8 mouse cellular contexts compared by ENCODE assay signal in the genomic region with DNA sequence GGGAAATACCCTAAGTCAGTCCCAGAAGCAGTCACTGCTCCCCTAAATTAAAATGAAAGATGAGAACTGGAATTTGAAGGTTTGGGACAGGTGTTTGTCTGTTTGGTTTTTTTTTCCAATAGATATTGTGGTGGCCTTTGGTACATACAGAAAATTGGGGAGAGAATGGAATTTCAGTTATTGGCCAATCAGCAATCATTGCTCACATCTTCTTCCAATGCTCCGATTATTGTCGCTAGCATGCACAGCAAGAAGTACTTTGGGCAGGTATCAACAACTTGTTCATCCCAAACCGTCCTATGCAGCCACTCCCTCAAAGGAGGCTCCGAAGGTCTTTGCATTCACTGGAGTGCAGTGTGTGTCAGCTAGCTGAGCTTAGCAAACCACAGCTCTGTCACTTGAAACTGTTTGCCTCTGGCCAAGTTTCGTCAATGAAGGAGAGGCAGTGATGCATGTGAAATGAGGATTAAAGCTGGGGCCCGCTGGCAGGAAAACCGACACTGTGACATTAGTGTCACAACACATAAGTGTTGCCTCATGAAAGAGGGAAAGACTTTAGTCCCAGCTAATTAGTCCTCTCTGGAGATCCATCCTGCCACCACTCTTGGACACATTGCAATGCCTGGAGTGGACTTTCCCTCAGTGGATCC.
DNase-seq lines count a peak whose midpoint lies in the region; ATAC-seq lines count a peak whose summit lies in the region.

No protein-coding gene starts in this region.

- H3K9ac ChIP-seq in embryonic facial prominence, embryonic 11.5 days (replicated peaks; ENCODE audit: low read length) = no peak overlapping the region
- no peak overlapping the region for H3K9ac ChIP-seq in hindbrain, embryonic 12.5 days
- no peak overlapping the region for H3K9ac ChIP-seq in midbrain, embryonic 11.5 days (ENCODE audit: low read length)

- WGBS in embryonic facial prominence, embryonic 11.5 days = 25% methylated on average over 7 of the region's 7 CpGs
- WGBS in hindbrain, embryonic 12.5 days = 36% methylated on average over 7 of the region's 7 CpGs
- 14% methylated on average over 7 of the region's 7 CpGs for WGBS in midbrain, embryonic 11.5 days

- no peaks in the 10 kb centered on the region for H3K36me3 ChIP-seq in embryonic facial prominence, embryonic 11.5 days (replicated peaks; ENCODE audit: control insufficient read depth, insufficient read depth, low read depth, low read length)
- no peaks in the 10 kb centered on the region for H3K36me3 ChIP-seq in hindbrain, embryonic 12.5 days
- no peaks in the 10 kb centered on the region for H3K36me3 ChIP-seq in midbrain, embryonic 11.5 days (ENCODE audit: control insufficient read depth, insufficient read depth, low read length)

- H3K27me3 ChIP-seq in embryonic facial prominence, embryonic 11.5 days (ENCODE audit: control insufficient read depth, insufficient read depth, low read length) = no peaks in the 10 kb centered on the region
- H3K27me3 ChIP-seq in hindbrain, embryonic 12.5 days = no peaks in the 10 kb centered on the region
- H3K27me3 ChIP-seq in midbrain, embryonic 11.5 days (ENCODE audit: control insufficient read depth, insufficient read depth, low read length) = no peaks in the 10 kb centered on the region

- no peak overlapping the region for H3K4me3 ChIP-seq in embryonic facial prominence, embryonic 11.5 days (ENCODE audit: low read depth, low read length)
- no peak overlapping the region for H3K4me3 ChIP-seq in hindbrain, embryonic 12.5 days
- no peak overlapping the region for H3K4me3 ChIP-seq in midbrain, embryonic 11.5 days (ENCODE audit: low read depth, low read length)

- no peak overlapping the region for H3K4me2 ChIP-seq in embryonic facial prominence, embryonic 11.5 days (ENCODE audit: low read depth, low read length)
- no peak overlapping the region for H3K4me2 ChIP-seq in hindbrain, embryonic 12.5 days (replicated peaks)
- peak overlapping the region; percentile 8; the same call in 1 of the 2 replicates for H3K4me2 ChIP-seq in midbrain, embryonic 11.5 days

- no peaks in the 10 kb centered on the region for H3K9me3 ChIP-seq in embryonic facial prominence, embryonic 11.5 days (replicated peaks; ENCODE audit: control insufficient read depth, low read length)
- no peaks in the 10 kb centered on the region for H3K9me3 ChIP-seq in hindbrain, embryonic 12.5 days (replicated peaks)
- no peaks in the 10 kb centered on the region for H3K9me3 ChIP-seq in midbrain, embryonic 11.5 days (ENCODE audit: control insufficient read depth, low read length)

- no peak for ATAC-seq in embryonic facial prominence, embryonic 11.5 days (replicated peaks; ENCODE audit: insufficient number of reproducible peaks, low FRiP score, low TSS enrichment, low read depth)
- peak; percentile 58 for ATAC-seq in hindbrain, embryonic 12.5 days (ENCODE audit: low FRiP score)
- peak; percentile 68 for ATAC-seq in midbrain, embryonic 11.5 days (ENCODE audit: low FRiP score)
- ATAC-seq in erythroblast, adult 5-6 weeks (replicated peaks; ENCODE audit: low FRiP score, poor library complexity, severe bottlenecking) = no peak

- no peaks in the 10 kb centered on the region for H3K4me1 ChIP-seq in embryonic facial prominence, embryonic 11.5 days (ENCODE audit: control insufficient read depth, insufficient read depth, low read length)
- peaks cover 12% of the 10 kb centered on the region; the same call in 1 of the 2 replicates for H3K4me1 ChIP-seq in hindbrain, embryonic 12.5 days
- peaks cover 16% of the 10 kb centered on the region for H3K4me1 ChIP-seq in midbrain, embryonic 11.5 days (ENCODE audit: control insufficient read depth, insufficient read depth, low read length)

- no peak overlapping the region for H3K27ac ChIP-seq in embryonic facial prominence, embryonic 11.5 days (replicated peaks; ENCODE audit: low read depth, low read length)
- H3K27ac ChIP-seq in hindbrain, embryonic 12.5 days = no peak overlapping the region
- H3K27ac ChIP-seq in midbrain, embryonic 11.5 days (ENCODE audit: low read depth, low read length) = no peak overlapping the region

- peak; percentile 79 to 81 for DNase-seq in cerebellum, postnatal 10 days
- no peak for DNase-seq in cerebellum, adult 18-20 months
- peak; percentile 58 for DNase-seq in embryonic facial prominence, embryonic 11.5 days (ENCODE audit: low spot score)
- peak; percentile 92 for DNase-seq in midbrain, embryonic 11.5 days (ENCODE audit: low spot score, missing footprints)
- no peak for DNase-seq in adrenal gland, postnatal 25 days
- no peak for DNase-seq in left cerebral cortex, adult 18-20 months (ENCODE audit: low spot score in 2 of 2)

Comparison
In these comparisons a context has a peak if more than half of its experiments do, and no peak if none do; other contexts are left out.
1. DNase-seq: peak in cerebellum, postnatal 10 days (2 of 2), embryonic facial prominence, embryonic 11.5 days (single experiment) and midbrain, embryonic 11.5 days (single experiment); none in cerebellum, adult 18-20 months (0 of 2), adrenal gland, postnatal 25 days (single experiment) and left cerebral cortex, adult 18-20 months (0 of 2).
2. ATAC-seq: peak in hindbrain, embryonic 12.5 days (single experiment) and midbrain, embryonic 11.5 days (single experiment); none in embryonic facial prominence, embryonic 11.5 days (single experiment) and erythroblast, adult 5-6 weeks (single experiment).